Mouse (Mus musculus) erythroblast, adult 5-6 weeks (primary cell): Measurements from ENCODE around the gene Actr6. TPM values are rescaled to one million over a fixed set of nuclear protein-coding genes. Genes with fewer than 3 reads are reported as not detected.
"Not testable (repeated sequence)": the region's sequence is repeated elsewhere in the genome, so short reads cannot be mapped to it uniquely, and the experiment has no call there.

Source experiments
- ATAC-seq: replicated peaks from 2 replicates; pipeline ENCODE4 v1.8.0; 2016; ENCODE audit warnings: moderate number of reproducible peaks, mild to moderate bottlenecking, moderate TSS enrichment, inconsistent platforms; ENCODE audit not compliant: poor library complexity, low FRiP score, severe bottlenecking
- total RNA-seq, 2 experiments: library from RNA; stranded (forward) in 1 of 2; stranded (reverse) in 1 of 2; fragments of 150-400 nt in 1 of 2; fragments of 200-764, 138-1000 nt in 1 of 2; gene quantifications; 2 replicates each; pipeline versions ENCODE4 v1.2.3 to v1.2.4; 2015 to 2017; ENCODE audit warnings: low replicate concordance in 2 of 2

Gene Actr6
- total RNA-seq, 2 experiments from 2014 or later: 3.2 to 8.8 TPM

DNA sequence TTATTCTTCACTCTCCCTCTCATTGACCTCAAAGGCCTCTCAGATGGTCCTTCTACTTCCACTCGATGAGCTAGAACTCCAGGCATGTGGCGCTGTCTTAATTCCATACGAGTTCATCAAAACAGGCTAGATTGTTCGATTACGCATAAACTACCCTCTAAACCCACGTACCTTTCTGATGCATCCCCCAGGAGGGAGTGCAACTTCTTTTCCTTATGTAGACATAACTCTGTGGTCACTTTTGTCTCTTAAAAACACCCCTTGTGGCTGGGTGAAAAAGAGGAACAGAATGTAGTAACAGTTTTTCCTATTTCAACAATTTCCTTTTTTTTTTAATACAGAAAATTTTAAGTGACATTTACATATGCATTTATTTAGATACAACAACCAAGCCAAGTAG lies 8.9 kb upstream of the Actr6 start:
- ATAC-seq: no peak

DNA sequence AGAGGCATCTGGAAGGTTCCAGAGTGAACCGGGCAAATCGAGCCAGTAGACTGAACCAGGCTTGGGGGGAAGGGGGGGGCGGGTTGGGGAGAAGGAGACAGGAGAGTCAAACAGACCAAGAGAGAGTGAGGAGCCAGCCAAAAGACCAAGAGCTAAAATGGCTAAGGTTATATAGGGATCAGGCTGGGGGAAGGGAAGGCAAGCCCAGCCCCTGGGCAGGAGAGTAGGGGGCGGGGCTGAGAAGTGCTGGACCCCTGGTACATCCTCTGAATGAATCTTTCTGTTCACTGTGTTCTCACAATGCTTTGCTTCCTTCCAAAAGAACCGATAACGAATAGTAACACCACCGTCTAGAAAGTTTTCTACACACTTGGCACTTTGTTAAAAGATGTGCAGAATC lies 7.6 kb upstream of the Actr6 start:
- no peak for ATAC-seq

DNA sequence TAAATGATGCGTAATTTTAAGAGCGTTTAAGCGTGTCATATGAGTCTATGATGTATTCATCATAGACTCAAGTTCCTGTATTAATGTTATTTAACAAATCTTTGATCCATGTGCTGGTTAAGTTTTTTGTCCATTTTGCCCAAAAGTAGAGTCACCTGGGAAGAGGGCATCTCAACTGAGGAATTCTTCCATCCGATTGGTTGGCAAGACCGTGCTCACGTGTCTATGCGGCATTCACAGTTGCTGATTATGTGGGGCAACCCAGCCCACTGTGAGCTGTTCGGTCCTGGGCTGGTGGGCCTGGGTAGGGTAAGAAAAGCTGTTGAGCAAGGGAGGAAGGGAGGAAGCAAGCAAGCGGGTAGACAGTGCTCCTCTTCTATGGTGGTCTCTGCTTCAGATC lies 6.3 kb upstream of the Actr6 start:
- ATAC-seq: no peak

DNA sequence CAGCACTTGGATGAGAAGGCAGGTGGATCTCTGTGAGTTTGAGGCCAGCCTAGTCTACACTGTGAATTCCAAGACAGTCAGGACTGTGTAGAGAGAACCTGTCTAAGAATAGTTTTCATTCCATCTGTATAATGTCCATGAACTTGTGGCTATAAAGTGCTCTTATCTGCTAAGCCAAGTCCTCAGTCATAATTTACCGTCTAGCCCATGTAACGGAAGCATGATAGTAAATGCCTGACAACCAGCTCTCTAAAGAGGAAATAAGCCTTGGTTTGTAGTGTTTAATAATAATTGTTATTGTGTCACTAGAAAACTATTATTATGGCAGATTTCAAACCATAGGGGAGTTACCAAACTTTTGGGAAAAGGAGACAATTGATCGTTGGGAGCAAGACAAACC lies 5.8 kb upstream of the Actr6 start:
- no peak for ATAC-seq

DNA sequence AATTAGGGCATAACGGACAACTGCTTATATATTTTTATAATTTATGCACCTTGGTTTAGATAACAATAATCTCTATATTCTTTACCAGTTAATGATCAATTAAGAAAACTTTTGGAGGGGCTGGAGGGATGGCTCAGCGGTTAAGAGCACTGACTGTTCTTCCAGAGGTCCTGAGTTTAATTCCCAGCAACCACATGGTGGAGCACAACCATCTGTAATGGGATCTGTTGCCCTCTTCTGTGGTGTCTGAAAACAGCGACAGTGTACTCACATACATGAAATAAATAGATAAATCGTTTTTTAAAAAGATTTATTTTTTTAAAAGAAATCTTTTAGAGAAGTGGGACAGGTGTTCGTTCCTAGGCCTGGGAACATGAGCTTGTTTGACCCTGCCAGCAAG lies 5.0 kb upstream of the Actr6 start:
- ATAC-seq: no peak

DNA sequence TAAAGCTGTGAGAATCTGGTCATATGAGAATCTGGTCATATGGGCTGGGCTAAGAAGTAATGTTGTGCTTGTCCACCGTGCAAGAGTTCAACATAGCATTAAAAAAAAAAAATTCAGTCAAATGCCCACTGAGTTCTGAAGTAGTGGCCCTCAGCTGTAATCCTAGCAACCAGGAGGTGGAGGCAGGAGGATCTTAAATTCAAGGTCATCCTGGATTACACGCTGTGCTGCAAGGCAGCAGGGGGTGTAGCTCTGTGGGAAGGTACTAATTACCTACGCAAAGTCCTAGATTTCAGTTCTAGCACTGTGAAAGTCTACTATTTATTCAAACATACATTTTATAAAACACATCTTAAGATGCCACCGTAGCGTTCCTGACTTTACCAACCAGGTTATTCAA lies 754 bp downstream of the Actr6 start:
- no peak for ATAC-seq

DNA sequence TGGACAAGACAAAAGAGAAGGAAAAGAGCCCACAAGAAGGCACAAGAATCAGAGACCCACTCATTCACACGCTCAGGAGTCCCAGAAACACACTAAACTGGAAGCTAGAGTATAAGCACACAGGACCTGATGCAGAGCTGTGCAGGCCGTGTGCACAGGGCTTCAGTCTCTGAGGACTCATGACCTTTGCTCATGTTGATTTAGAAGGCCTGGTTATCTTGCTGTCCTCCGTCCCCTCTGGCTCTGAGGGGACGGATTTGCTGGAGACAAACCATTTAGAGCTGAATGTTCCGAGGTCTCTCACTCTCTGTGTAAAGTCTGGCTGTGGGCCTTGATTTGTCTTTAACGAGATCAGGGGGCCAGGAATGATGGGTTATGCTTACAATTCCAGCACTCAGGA lies 1.7 kb downstream of the Actr6 start:
- no peak for ATAC-seq

DNA sequence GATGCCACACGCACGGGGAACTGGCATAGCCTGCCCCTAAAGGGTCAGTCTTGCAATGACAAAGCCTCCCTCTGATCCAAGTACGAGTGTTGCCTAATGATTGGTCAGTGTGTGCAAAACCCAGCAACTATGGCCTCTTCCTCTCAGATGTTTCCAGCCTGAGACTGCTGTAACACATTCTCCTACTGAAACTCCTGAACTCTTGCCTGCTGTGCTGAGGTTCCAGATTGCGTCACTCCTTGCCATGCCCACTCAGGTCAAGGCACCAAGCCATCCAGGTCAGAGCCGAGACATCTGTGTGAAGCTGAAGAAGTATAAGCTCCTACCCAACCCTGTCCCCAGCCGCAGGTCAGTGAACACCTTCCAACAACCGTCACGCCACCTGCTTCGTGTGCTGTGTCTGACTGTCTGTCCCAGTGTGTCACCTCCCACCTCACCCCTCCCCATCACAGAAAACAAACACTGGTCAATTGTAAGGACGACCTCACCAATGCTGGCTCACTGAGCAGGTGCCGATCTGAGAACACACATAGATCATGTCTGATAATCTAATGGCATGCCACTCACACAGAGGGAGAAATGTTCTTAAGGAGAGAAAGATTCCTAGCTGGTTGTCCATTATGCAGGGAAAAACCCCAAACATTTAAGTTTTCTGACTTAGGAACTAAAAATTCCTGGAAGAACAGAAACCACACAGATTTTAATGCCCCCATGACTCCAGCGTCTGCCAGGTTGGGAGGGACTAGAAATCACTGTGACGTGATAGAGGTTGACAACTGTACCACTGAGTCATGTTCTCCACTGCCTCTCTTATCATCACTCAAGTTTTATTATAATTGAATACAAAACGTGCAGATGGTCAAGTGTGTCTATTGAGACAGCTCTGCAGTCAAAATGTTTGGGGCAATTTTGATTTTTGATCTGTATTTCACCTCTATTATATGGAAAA lies 9.6 kb downstream of the Actr6 start:
- no peak for ATAC-seq

DNA sequence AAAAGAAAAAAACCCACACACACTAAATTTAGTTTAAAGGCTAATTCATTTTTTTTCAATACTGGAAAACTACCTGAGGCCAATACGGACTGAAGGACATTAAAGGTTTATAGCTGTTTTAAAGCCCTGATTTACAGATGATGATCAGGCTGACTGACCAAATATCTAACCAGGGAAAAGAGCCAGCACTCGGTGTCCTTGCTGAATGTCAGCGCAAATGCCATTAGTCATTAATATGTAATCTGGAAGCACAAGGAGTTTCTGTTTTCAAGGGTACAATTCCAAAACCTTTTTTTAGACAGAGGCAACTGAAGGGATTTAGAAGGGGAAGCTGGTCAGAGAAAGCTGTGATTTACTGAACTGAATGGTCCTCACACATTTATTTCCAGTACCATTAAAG lies 11.3 kb downstream of the Actr6 start:
- no peak for ATAC-seq

DNA sequence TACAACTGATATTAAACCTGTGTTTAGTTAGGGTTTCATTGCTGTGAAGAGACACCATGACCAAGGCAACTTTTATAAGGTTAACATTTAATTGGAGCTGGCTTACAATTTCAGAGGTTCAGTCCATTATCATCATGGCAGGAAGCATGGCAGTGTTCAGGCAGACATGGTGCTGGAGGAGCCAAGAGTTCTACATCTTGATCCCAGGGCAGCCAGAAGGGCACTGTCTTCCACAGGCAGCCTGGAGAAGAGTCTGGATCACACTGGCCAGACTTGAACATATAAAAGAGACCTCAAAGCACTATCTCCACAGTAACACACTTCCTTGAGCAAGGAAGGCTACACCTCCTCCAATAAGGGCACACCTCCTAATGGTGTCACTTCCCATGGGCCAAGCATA lies 11.8 kb downstream of the Actr6 start:
- no peak for ATAC-seq

DNA sequence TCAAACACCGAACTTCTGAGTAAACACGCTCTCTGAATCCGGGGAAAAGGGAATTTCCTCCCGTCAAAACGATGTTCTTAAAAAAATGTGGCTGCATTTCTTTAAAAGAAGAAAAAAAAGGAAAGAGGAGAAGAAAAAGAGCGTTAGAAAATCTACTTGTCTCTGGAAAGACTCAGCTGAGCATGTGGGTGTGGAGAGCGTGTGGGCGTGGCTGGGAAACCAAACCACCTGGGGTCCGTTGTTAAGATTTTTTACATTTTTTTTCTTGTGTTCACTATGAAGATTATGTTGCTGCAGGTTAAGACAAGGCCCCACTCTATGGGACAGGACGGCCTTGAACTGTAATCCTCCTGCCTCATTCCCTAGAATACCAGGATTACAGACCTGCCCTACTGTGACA lies 17.2 kb downstream of the Actr6 start:
- ATAC-seq: no peak

DNA sequence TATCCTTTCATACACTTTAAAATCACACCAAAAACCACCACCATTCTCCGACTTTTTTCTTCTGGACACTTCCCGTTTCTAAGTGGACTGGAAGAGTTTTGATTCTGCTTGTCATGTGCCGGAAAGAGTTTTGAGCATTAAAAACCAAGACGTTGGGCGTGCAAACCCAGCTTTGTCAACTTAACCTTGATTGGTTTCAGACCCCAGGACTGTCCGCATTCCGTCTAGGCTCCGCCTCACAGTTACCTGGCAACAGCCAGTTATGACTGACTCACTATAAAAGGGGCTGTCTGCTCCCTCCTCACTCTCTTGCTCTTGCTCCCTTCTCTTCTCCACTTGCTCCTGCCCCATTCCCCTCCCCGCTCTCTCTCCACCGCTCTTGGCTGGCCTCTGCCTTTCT lies 23.4 kb downstream of the Actr6 start:
- no peak for ATAC-seq

DNA sequence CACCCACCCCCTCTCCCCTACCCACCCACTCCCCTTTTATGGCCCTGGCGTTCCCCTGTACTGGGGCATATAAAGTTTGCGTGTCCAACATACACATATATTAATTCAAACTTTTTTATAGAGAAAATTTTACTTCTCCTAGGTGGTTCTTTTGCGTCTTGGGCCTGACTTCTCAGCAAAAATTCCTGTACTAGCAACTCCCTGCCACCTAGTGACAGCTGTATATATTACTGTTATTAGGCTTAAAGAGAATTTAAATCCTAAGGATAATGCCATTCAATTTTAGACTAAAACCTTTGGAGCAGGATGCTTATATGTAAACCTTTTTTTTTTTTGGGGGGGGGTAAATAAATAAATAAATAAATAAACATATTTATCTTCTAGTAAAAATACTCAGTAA lies 24.7 kb downstream of the Actr6 start:
- ATAC-seq: no peak

DNA sequence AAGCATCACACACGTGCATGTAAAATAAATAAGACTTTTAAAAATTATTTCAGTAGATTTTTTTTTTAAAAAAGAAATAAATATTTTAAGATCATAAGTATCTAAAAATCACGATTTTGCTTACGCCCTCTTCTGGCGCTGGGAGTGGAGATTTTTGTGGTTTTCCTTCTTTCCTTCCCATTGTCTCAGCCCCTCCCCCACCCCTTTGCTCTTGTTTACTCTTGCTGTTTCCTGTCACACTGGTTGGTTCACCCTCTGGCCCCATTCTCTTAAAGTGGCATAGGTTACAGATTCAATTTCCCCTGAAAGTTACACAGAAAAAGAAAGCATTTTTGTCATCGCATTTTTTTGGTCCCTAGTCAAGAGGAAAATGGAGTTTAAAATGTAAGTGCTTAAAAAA lies 29.1 kb downstream of the Actr6 start:
- ATAC-seq: no peak

DNA sequence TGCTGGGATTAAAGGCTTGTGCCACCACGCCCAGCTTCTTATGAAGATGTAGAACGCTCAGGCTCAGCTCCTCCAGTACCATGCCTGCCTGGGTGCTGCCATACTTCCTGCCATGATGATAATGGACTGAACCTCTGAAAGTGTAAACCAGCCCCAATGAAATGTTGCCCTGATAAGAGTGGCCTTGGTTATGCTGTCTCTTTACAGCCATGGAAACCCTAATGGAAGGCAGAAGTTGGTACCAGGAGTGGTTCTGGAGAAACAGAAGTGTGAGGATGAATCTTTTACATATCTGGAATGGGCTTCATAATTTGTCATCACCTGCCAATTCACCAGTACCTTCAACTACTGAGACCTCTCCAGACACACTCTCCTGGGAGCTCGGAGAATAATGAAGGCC lies 34.1 kb downstream of the Actr6 start:
- ATAC-seq: no peak

DNA sequence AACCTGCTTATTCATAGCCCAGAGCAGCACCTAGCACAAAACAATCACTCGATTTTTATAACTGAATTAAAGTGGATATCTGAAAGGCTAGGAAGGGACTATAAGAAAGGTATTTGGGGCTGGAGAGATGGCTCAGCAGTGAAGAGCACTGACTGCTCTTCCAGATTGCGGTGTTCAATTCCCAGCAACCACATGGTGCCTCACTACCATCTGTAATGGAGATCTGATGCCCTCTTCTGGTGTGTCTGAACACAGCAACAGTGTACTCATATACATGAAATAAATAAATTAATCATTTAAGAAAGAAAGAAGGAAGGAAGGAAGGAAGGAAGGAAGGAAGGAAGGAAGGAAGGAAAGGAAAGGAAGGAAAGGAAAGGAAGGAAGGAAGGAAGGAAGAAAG lies 35.8 kb downstream of the Actr6 start:
- ATAC-seq: not testable (repeated sequence)

DNA sequence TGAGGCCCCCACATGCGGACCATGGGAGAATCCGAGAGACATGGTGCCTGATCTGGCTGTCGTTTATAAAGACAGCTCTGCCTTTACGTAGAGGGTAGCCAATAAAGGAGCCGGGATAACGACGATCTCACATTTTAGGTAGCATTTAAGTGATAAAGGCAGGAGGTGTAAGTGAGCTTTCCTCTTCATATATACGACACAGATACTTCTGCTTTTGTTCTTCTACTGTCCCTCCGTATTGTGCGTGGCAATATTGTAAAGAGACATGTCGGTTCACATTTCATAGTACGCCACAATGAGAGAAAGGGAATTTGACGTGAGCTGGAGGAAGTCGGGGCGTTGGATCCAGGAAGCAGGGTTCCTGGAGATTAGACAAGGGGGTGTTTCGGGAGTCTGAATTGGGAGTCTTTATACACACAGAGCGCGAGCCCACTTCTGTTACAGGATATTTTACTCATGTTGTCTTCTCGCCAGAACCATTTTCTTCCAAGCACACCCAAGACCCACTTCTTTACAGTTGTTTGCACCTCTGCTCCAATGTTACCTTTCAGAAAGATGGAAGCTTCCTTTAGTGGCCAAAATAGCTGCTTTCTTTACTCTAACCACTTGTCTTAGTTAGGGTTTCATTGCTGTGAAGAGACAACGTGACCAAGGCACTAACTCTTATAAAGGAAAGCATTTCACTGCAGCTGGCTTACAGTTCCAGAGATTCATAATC lies 36.7 kb downstream of the Actr6 start:
- no peak for ATAC-seq

DNA sequence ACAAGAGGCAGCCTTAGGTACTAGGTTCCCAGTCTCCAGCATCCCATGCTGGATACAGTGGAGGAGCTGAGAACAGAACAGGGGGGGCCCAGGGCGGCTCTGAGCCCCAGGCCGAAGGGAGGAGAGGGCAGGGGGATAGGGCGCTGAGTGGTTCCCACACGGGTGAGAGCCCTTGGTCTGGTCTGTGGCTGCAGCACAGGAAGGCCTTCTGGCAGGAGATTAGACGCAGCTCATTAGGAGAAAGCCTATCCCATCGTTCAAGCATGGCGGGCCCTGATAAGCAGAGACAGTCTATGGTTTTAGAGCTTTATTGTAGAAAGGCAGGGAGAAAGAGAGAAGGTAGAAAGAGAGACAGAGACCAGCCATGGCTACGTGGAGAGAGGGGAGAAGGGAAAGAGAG lies 42.1 kb downstream of the Actr6 start:
- no peak for ATAC-seq

DNA sequence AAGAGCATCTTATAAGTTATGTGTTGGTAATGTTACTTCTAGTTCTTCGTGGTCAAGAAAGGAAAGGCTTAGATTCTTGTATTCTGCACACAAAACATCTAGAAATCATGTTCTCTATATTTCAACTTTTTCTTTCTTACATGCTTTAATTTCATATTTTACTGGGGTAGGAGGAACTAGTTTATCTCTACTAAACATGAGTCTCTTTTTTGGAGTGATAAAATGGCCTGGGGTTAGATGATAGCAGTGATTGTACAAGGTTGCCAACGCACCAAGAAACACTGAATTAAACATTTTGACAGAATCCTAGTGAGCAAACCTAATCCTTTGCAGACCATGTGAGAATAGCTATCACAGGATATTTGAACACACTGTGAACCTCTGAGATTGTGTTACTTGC lies 44.6 kb downstream of the Actr6 start:
- ATAC-seq: no peak

DNA sequence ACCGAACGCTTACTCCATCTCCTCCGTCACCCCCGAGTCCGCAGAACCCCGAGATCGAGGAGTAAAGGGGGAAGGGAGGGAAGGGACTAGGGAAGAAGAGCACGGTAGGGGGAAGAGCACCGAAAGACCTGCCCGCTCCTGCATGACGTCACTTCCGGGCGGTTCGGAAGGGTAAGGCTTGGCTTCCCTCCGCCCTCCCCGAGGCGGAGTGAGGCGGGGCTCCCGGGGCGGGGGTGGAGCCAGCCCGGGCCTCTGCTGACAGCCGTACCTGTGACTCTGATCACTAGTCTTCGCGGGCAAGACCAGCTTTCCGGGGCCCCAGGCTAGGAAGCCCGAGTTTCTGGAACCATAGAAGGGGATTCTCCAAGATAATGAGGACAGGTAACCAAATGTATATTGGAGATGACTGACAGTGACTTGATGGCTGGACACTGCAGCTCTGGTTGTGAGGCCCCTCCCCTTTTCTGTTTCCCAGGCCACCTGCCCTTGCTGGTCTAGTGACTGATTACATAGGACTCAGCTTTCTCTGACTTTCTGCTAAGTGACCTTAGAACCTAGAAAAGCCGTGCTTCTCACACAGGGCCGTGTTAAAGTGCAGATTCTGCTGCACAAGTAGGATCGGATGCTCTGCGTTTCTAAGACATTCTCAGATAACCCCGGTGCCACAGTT lies 45.8 kb downstream of the Actr6 start, which contains the start of gene Scyl2:
Gene Scyl2, minus strand, starts transcription at position 147 of the 670 bp plus-strand sequence.
- peak; percentile 98 for ATAC-seq
